Mouse (Mus musculus) testis, adult 10 weeks (tissue): ENCODE results near the gene Zfp964. TPM values are rescaled to one million over a fixed set of nuclear protein-coding genes. Genes with fewer than 3 reads are reported as not detected.

Experiments
- polyA plus RNA-seq: library from polyadenylated mRNA; stranded (reverse); fragments of 350-450 nt; fragmentation: Illumina TruSeq; extraction: RNeasy Lipid Tissue Mini Kit (QIAGEN cat#74804); gene quantifications from one replicate; pipeline ENCODE4 v1.2.3, GENCODE M21; 2014; ENCODE audit warnings: low read depth, low replicate concordance

Gene Zfp964
- 3.6 TPM for polyA plus RNA-seq

GRCm38 (mm10) chr8:69654358-69654981 is at the start of gene Zfp964:
TSS of gene Zfp964 (plus strand) at chr8:69654479.

DNA sequence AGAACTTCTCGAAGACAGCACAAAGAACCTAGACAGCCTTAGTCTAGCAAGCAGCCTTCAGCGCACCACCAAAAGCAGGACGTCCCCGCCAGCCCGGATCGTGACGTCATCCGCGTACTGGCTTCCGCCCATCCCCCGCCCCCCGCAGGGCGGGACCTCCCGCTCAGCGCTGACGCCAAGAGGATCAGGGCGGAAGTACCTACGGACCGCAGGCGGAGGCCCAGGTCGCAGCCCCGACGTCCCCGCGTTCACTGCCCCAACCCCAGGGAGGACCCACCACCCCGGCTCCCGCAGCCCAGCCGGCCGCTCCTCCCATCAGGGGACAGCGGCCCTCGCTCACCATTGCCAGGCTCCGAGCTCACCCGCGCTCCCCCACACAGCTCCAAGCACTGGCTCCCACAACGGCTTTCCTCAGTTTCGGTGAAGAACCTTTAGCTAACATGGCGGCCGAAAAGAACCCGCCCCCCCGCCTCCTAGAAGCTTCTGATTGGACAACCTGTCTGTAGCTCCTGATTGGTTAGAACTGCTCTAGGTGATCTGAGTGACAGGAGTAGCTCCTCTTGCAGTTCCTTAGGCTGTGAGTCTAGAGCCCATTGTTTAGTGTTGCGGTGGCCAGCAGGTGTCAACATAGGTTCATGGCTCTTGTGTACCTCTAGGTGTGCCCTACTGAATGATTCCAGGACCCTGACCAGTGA is 29.0 kb upstream of the Zfp964 start, which contains the start of gene Zfp868:
Gene Zfp868, minus strand, starts transcription at position 454 of the 695 bp plus-strand sequence.

DNA sequence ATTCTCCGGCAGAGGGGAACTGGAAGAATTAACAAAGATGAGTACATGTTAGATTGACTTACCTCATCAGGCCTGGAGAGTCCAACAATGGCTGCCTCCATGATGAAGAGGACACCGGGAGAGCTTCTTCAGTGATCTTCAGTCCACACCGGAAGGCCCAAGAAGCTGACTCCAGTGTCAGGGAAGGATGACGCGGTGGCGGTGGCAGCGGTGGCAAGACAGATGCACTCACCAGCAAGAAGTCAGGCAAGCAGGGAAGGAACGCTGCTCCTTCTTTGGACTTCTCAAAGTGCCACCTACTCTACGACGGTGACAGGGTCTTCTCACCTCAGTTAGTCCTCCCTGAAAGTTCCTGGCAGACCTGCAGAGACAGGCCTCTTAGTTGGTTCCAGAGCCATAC is 56.3 kb downstream of the Zfp964 start, which contains the start of gene Zfp869:
Gene Zfp869, minus strand, starts transcription at position 101 of the 400 bp plus-strand sequence.

Other genes with a start within 250 kb of the Zfp964 start
- gene Gm9495, start 200.9 kb upstream of the Zfp964 start, polyA plus RNA-seq, result 26.1 TPM
- 30.7 TPM for gene Gm7697, start 131.5 kb upstream of the Zfp964 start, polyA plus RNA-seq
- 20.6 TPM for gene Zfp868, start 28.9 kb upstream of the Zfp964 start, polyA plus RNA-seq
- 13.5 TPM for gene Zfp869, start 56.2 kb downstream of the Zfp964 start, polyA plus RNA-seq
- gene Zfp963, start 95.5 kb downstream of the Zfp964 start, polyA plus RNA-seq, result 2.3 TPM
- gene Gm20422, start 120.4 kb downstream of the Zfp964 start, polyA plus RNA-seq, result not detected
- 0.85 TPM for gene Atp13a1, start 136.7 kb downstream of the Zfp964 start, polyA plus RNA-seq
- 20.6 TPM for gene Zfp866, start 136.7 kb downstream of the Zfp964 start, polyA plus RNA-seq
- gene Gmip, start 154.2 kb downstream of the Zfp964 start, polyA plus RNA-seq, result 0.97 TPM
- 3.4 TPM for gene Lpar2, start 167.9 kb downstream of the Zfp964 start, polyA plus RNA-seq
- gene Pbx4, start 178.0 kb downstream of the Zfp964 start, polyA plus RNA-seq, result 64.0 TPM
- gene Cilp2, start 233.2 kb downstream of the Zfp964 start, polyA plus RNA-seq, result not detected
- 0.21 TPM for gene Tssk6, start 247.7 kb downstream of the Zfp964 start, polyA plus RNA-seq
- gene Ndufa13, start 248.1 kb downstream of the Zfp964 start, polyA plus RNA-seq, result 0.39 TPM
- not detected for gene Yjefn3, start 248.2 kb downstream of the Zfp964 start, polyA plus RNA-seq